Mouse (Mus musculus): ENCODE measurements around the gene Rcbtb1.
A peak's percentile ranks its signal among the peaks of the same experiment; 100 is the strongest.
"Not testable (repeated sequence)": the region's sequence is repeated elsewhere in the genome, so short reads cannot be mapped to it uniquely, and the experiment has no call there.

Rcbtb1 gene

GRCm38 (mm10) chr14:59200711-59201603, at the start of gene Rcbtb1:
TSS of gene Rcbtb1 (plus strand) at chr14:59201209.
- DNase-seq: peak; percentile 96

GRCm38 (mm10) chr14:59155589-59155988, 45.4 kb upstream of the Rcbtb1 start:
- DNase-seq: peak in 1 of 2 experiments; percentile 4

GRCm38 (mm10) chr14:59157016-59157698, 43.9 kb upstream of the Rcbtb1 start:
- DNase-seq: no peak

- no peak for DNase-seq
Observed at GRCm38 (mm10) chr14:59178649-59179048, 22.4 kb upstream of the Rcbtb1 start, which contains the start of gene Gm5142. TSS of gene Gm5142 (minus strand) at chr14:59178749.

- no peak for DNase-seq
Observed at GRCm38 (mm10) chr14:59182732-59183131, 18.3 kb upstream of the Rcbtb1 start.

GRCm38 (mm10) chr14:59185514-59185913, 15.5 kb upstream of the Rcbtb1 start:
- no peak for DNase-seq

- no peak for DNase-seq
Observed at GRCm38 (mm10) chr14:59186121-59186520, 14.9 kb upstream of the Rcbtb1 start.

GRCm38 (mm10) chr14:59201604-59202215, 701 bp downstream of the Rcbtb1 start:
- DNase-seq: no peak

- no peak for DNase-seq
Observed at GRCm38 (mm10) chr14:59205461-59205860, 4.5 kb downstream of the Rcbtb1 start.

- DNase-seq: no peak
Observed at GRCm38 (mm10) chr14:59205976-59206583, 5.1 kb downstream of the Rcbtb1 start.

GRCm38 (mm10) chr14:59209003-59209402, 8.0 kb downstream of the Rcbtb1 start:
- peak in 1 of 2 experiments; percentile 21 for DNase-seq

- peak in 1 of 2 experiments; percentile 42 for DNase-seq
Observed at GRCm38 (mm10) chr14:59209816-59210215, 8.8 kb downstream of the Rcbtb1 start.

- no peak for DNase-seq
Observed at GRCm38 (mm10) chr14:59219241-59219640, 18.2 kb downstream of the Rcbtb1 start.

GRCm38 (mm10) chr14:59226240-59226639, 25.2 kb downstream of the Rcbtb1 start:
- DNase-seq: no peak

- no peak for DNase-seq
Observed at GRCm38 (mm10) chr14:59229822-59230221, 28.8 kb downstream of the Rcbtb1 start.

- DNase-seq: no peak
Observed at GRCm38 (mm10) chr14:59230331-59230966, 29.4 kb downstream of the Rcbtb1 start.

GRCm38 (mm10) chr14:59232003-59232402, 31.0 kb downstream of the Rcbtb1 start:
- DNase-seq: no peak

GRCm38 (mm10) chr14:59233635-59234034, 32.6 kb downstream of the Rcbtb1 start:
- no peak for DNase-seq

- DNase-seq: peak in 1 of 2 experiments; percentile 20
Observed at GRCm38 (mm10) chr14:59250350-59250749, 49.3 kb downstream of the Rcbtb1 start.

GRCm38 (mm10) chr14:59255861-59256260, 54.9 kb downstream of the Rcbtb1 start:
- not testable (repeated sequence) for DNase-seq

- no peak for DNase-seq
Observed at GRCm38 (mm10) chr14:59260056-59260455, 59.0 kb downstream of the Rcbtb1 start, which contains the start of gene Gm6904. TSS of gene Gm6904 (minus strand) at chr14:59260216.

- DNase-seq: not testable (repeated sequence)
Observed at GRCm38 (mm10) chr14:59274961-59275360, 74.0 kb downstream of the Rcbtb1 start.

Measured in cerebellum, postnatal 25 days (tissue).